In the genomic region with DNA sequence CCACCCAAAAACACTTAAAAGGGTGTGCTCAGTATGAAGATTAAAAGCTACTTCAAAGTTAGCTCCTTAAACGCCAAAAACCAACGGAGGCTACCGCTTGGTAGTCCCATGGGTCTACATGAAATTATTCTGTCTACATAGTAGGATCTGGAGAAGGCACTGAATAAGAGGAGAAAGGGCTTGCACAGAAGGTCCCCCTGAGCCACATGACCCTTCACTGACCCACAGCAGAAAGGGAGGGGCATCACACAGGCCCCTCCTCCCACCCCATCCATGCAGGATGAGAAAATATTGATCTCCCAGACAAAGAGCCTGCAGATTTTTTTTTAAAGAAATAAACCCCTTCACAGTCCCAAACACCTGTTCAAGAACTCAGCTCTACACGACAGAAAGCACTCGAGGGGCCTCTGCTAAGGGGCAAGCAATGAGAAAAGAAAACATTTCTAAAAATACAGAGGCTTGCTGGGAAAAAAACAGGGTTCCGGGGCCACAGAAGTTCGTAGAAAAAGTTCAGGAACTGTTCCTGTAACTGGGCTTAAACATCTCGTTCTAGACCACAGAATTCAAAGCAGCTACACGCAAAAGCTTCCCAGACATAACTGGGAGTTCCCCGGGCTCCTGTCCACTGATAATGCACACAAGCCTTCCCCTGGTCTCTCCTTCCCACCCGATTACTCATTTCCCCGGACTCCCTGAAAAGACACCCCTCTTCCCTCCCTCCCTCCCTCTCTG, we compare ENCODE assay signal across 8 mouse cellular contexts. TPM values are rescaled to one million over a fixed set of nuclear protein-coding genes. Genes with fewer than 3 reads are reported as not detected.
DNase-seq lines count a peak whose midpoint lies in the region; ATAC-seq lines count a peak whose summit lies in the region.

No protein-coding gene starts in this region.

- peaks cover 91% of the 10 kb centered on the region for H3K4me1 ChIP-seq in heart, embryonic 10.5 days
- H3K4me1 ChIP-seq in neural tube, embryonic 11.5 days (ENCODE audit: control insufficient read depth, insufficient read depth, low read length): peaks cover 69% of the 10 kb centered on the region
- peaks cover 65% of the 10 kb centered on the region for H3K4me1 ChIP-seq in intestine, embryonic 14.5 days (replicated peaks; ENCODE audit: control insufficient read depth, insufficient read depth, low read length)
- peaks cover 68% of the 10 kb centered on the region for H3K4me1 ChIP-seq in stomach, embryonic 14.5 days (ENCODE audit: control insufficient read depth, insufficient read depth, low read length)

- ATAC-seq in neural tube, embryonic 11.5 days (ENCODE audit: insufficient read depth, low FRiP score, low TSS enrichment): no peak
- no peak for ATAC-seq in intestine, embryonic 14.5 days (replicated peaks; ENCODE audit: low FRiP score, low TSS enrichment, low read depth)
- ATAC-seq in stomach, embryonic 14.5 days (ENCODE audit: insufficient number of reproducible peaks, insufficient read depth, low FRiP score, low read depth): no peak
- ATAC-seq in inflammation-experienced regulatory T-cells, adult 6 months: no peak

- H3K4me3 ChIP-seq in heart, embryonic 10.5 days: 0 out of 2 replicates have a peak overlapping the region, but pooled peaks have one; percentile 8
- no peak overlapping the region for H3K4me3 ChIP-seq in neural tube, embryonic 11.5 days (ENCODE audit: low read depth, low read length)
- H3K4me3 ChIP-seq in intestine, embryonic 14.5 days (ENCODE audit: low read depth, low read length): no peak overlapping the region
- no peak overlapping the region for H3K4me3 ChIP-seq in stomach, embryonic 14.5 days (ENCODE audit: low read depth, low read length)

- intact Hi-C loops in heart, postnatal 36 days (cut with DNase I): no loop called here

- peaks cover 37% of the 10 kb centered on the region for H3K36me3 ChIP-seq in heart, embryonic 10.5 days
- peaks cover 2% of the 10 kb centered on the region; the same call in 1 of the 2 replicates for H3K36me3 ChIP-seq in neural tube, embryonic 11.5 days (ENCODE audit: control insufficient read depth, insufficient read depth, low read length)
- H3K36me3 ChIP-seq in intestine, embryonic 14.5 days (ENCODE audit: control insufficient read depth, insufficient read depth, low read length): peaks cover 15% of the 10 kb centered on the region
- no peaks in the 10 kb centered on the region for H3K36me3 ChIP-seq in stomach, embryonic 14.5 days (ENCODE audit: control insufficient read depth, insufficient read depth, low read length)

- 19% methylated on average over 12 of the region's 12 CpGs for WGBS in heart, embryonic 10.5 days
- WGBS in neural tube, embryonic 11.5 days: 9% methylated on average over 12 of the region's 12 CpGs
- 15% methylated on average over 12 of the region's 12 CpGs for WGBS in intestine, embryonic 14.5 days
- 11% methylated on average over 12 of the region's 12 CpGs for WGBS in stomach, embryonic 14.5 days

- DNase-seq in heart, embryonic 10.5 days (ENCODE audit: low spot score): no peak
- no peak for DNase-seq in heart, postnatal 36 days
- peak; percentile 66 for DNase-seq in neural tube, embryonic 11.5 days (ENCODE audit: low spot score)
- no peak for DNase-seq in neural tube, embryonic 10.5 days (ENCODE audit: extremely low spot score, low spot score)
- no peak for DNase-seq in intestine, embryonic 14.5 days (ENCODE audit: low spot score)
- no peak for DNase-seq in thymus, adult 18-20 months

- no peak overlapping the region; the same call in 1 of the 2 replicates for H3K9ac ChIP-seq in neural tube, embryonic 11.5 days (ENCODE audit: low read length)
- H3K9ac ChIP-seq in intestine, embryonic 14.5 days (ENCODE audit: low read length): no peak overlapping the region
- H3K9ac ChIP-seq in stomach, embryonic 14.5 days (replicated peaks; ENCODE audit: low read depth, low read length): no peak overlapping the region

- H3K27me3 ChIP-seq in heart, embryonic 10.5 days (ENCODE audit: insufficient read depth, poor library complexity, severe bottlenecking): no peaks in the 10 kb centered on the region
- no peaks in the 10 kb centered on the region for H3K27me3 ChIP-seq in neural tube, embryonic 11.5 days (ENCODE audit: control insufficient read depth, insufficient read depth, low read length)
- H3K27me3 ChIP-seq in intestine, embryonic 14.5 days (replicated peaks; ENCODE audit: control insufficient read depth, insufficient read depth, low read length): no peaks in the 10 kb centered on the region
- H3K27me3 ChIP-seq in stomach, embryonic 14.5 days (ENCODE audit: control insufficient read depth, insufficient read depth, low read length): no peaks in the 10 kb centered on the region

- peak overlapping the region; percentile 22 for H3K4me2 ChIP-seq in neural tube, embryonic 11.5 days (ENCODE audit: low read depth)
- peak overlapping the region; percentile 18; the same call in 1 of the 2 replicates for H3K4me2 ChIP-seq in intestine, embryonic 14.5 days (ENCODE audit: low read length)
- H3K4me2 ChIP-seq in stomach, embryonic 14.5 days (replicated peaks; ENCODE audit: low read depth, low read length): no peak overlapping the region; the same call in 1 of the 2 replicates

- no peaks in the 10 kb centered on the region for H3K9me3 ChIP-seq in heart, embryonic 10.5 days
- H3K9me3 ChIP-seq in neural tube, embryonic 11.5 days (ENCODE audit: control insufficient read depth, low read length): no peaks in the 10 kb centered on the region
- H3K9me3 ChIP-seq in intestine, embryonic 14.5 days (ENCODE audit: control insufficient read depth, low read length): no peaks in the 10 kb centered on the region
- no peaks in the 10 kb centered on the region for H3K9me3 ChIP-seq in stomach, embryonic 14.5 days (ENCODE audit: control insufficient read depth, low read depth, low read length)

- peak overlapping the region; percentile 82 for H3K27ac ChIP-seq in heart, embryonic 10.5 days
- H3K27ac ChIP-seq in neural tube, embryonic 11.5 days (ENCODE audit: low read depth, low read length): peak overlapping the region; percentile 75
- H3K27ac ChIP-seq in intestine, embryonic 14.5 days (ENCODE audit: low read depth): peak overlapping the region; percentile 70; the same call in 1 of the 2 replicates
- H3K27ac ChIP-seq in stomach, embryonic 14.5 days (ENCODE audit: low read length): peak overlapping the region; percentile 72; the same call in 1 of the 2 replicates

RNA-seq across cellular contexts. Expression of gene Msi2, which starts 27.6 kb away (rescaled TPM):
- 15.9 and 16.3 TPM in 2 replicates for polyA plus RNA-seq in heart, embryonic 10.5 days (2016; fragmentation: Nextera tagmentation; extraction: Ambion mirVana)
- 100 to 1,000 TPM; 192 TPM for total RNA-seq in heart, postnatal 36 days (2021)
- polyA plus RNA-seq in neural tube, embryonic 11.5 days (2014; fragmentation: Nextera tagmentation; extraction: Ambion mirVana): 19.7 and 20.6 TPM in 2 replicates
- polyA plus RNA-seq in intestine, embryonic 14.5 days (2014; fragmentation: Nextera tagmentation; extraction: Ambion mirVana): 13.6 and 15.1 TPM in 2 replicates
- polyA plus RNA-seq in stomach, embryonic 14.5 days (2014; fragmentation: Nextera tagmentation; extraction: Ambion mirVana): 17.5 and 17.9 TPM in 2 replicates
- 10 to 100 TPM; 23.6 to 30.8 (median 26.0) TPM for polyA plus RNA-seq in inflammation-experienced regulatory T-cells, adult 6 months (2017; shearing (Covaris generic))
